Mouse (Mus musculus): ENCODE data around the gene Eps8l2.

Gene Eps8l2

GRCm38 (mm10) chr7:141338576-141339131 lies at the start of gene Eps8l2:
Gene Eps8l2, plus strand, starts transcription at chr7:141338880.
- DNase-seq = no peak

- DNase-seq = no peak
These were observed 46.6 kb upstream of the Eps8l2 start, which contains the start of gene Drd4 for GRCm38 (mm10) chr7:141291921-141292582. Gene Drd4, plus strand, starts transcription at chr7:141292006.

GRCm38 (mm10) chr7:141292583-141293388 lies 45.9 kb upstream of the Eps8l2 start:
- DNase-seq = no peak

GRCm38 (mm10) chr7:141293852-141294471 lies 44.7 kb upstream of the Eps8l2 start:
- DNase-seq = no peak

DNA sequence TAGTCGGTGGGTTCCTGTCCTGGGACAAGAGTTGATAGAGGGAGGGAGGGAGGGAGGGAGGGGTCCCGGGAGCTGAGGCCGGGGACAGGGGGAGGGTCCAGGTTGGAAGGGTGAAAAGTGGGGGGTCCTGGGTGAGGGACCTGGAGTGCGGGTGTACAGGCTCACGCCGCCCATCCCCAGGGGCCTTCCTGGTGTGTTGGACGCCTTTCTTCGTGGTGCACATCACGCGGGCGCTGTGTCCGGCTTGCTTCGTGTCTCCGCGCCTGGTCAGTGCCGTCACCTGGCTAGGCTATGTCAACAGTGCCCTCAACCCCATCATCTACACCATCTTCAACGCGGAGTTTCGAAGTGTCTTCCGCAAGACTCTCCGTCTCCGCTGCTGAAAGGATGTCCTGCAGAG lies 44.2 kb upstream of the Eps8l2 start:
- DNase-seq = no peak

DNA sequence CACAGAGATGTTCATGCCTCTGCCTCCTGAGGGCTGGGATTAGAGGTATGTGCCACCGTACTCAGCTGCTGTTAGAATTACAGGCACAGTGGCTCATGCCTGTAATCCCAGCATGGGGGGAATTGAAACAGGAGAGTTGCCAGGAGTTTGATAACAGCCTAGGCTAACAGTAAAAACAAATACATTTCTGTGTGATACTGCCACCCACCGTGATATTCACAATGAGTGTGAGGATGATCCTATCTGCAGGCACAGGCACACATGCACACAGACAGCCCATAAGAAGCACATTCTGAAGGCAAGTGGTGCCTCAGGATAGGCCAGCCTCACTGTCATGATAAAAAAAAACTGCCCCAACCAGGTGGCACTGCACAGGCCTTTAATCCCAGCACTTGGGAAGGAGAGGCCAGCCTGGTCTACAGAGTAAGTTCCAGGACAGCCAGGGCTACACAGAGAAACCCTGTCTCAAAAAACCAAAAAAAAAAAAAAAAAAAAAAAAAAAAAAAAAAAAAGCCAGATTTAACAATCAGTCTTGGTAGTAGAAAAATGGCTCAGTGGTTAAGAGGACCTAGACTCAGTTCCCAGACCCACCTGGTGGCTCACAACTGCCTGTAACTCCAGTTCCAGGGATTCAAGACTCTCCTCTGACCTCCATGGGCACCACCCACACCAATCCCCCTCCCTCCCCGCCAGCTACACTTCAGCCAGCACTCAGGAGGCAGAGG lies 40.6 kb upstream of the Eps8l2 start:
- DNase-seq = no peak

DNA sequence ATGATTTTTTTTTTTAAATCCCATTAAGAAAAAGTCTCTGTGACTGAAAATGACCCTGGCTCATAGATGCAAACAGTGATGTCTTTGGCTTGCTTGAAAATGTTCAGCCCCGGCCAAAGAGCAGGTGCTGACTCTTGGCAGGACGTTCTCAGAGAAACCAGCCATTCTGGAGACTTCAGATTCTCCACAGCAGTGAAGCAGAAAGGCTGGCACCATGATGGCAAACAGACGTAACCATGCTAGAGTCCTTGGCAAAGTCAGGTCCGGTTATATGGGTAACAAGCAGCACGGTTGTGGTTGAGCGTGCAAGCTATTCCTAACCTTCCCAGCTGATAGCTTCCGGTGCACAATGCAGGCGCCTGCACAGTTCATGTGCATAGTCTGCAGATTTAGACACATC lies 39.5 kb upstream of the Eps8l2 start:
- DNase-seq = peak; percentile 91

- peak; percentile 78 for DNase-seq
These were observed 37.3 kb upstream of the Eps8l2 start for GRCm38 (mm10) chr7:141301386-141301785.

GRCm38 (mm10) chr7:141302702-141303268 lies 35.9 kb upstream of the Eps8l2 start:
- no peak for DNase-seq

DNA sequence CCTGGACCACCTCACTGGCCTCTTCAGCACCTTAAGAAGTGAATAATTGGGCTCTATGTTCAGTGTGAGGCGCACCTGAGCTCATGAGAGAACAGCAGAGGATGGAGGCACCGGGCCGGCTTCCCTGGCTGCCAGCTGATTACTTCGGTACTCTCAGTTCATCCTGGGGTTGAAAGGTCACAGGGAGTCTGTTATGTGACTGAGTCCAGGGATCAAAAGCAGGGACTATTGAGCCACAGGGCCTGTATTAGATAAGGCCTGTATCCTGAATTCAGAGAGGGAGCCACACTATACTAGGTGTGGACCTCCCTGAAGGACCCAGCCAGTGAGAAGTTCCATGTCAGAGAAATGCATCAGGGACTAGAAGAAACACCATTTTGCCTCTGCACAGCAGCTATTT lies 34.1 kb upstream of the Eps8l2 start:
- no peak for DNase-seq

DNA sequence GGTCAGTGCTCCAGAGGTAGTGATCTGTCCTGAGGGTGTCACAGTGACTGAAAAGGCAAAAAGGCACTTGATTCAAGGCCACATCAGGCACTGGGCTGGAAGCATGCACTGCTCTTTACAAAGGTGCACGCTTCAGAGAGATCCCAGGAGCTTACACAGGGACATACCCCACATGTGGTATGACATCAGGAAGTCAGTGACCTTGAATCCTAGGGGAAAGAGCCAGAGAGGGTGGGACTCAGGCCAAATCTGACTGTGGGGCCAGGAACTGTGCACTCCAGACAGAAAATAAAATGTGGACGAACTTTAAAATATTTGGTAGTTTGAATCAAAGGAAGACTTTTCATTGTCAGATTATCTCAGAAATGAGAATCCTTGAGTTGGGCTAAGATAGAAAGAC lies 24.3 kb upstream of the Eps8l2 start:
- DNase-seq = no peak

GRCm38 (mm10) chr7:141315076-141315475 lies 23.6 kb upstream of the Eps8l2 start:
- no peak for DNase-seq

DNA sequence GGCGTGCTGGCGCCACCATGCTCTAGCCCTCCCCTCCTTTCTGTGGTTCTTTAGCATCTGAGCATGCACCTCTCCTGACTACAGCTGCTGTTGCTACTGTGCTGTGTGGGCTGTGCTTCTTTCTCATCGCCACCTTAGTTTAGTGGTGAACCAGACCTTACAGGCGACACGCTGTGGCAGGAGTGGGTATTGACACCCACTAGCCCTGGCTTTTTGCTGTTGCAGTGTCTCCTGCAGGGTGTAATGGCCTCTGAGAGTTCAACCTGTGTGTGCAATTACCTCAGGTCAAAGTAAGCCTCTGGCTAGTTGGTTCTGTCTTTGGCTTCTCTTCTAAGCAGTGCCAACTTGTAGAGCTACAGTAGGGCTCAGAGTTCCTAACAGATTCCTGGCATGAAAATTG lies 22.7 kb upstream of the Eps8l2 start:
- no peak for DNase-seq

DNA sequence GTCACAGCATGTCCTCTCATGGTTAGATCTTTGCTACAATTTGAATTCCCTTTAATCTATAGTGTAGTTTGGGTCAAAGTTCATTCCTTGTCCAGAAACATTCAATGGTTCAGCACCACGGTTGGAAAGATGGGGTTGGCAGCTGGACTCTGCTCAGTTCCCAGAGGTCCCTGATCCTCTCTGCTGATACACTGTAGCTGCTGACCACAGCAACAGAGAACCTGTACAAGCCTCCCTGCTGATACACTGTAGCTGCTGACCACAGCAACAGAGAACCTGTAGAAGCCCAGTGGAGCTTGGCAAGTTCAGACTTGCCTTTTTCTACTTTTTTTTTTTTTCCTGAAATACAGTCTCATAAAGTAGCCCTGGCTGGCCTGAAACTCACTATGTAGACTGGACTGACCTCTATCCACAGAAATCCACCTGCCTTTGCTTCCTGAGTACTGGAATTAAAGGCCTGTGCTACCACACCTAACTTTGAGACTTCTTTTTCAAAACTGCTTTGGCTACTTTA lies 21.0 kb upstream of the Eps8l2 start:
- no peak for DNase-seq

- DNase-seq = no peak
These were observed 19.2 kb upstream of the Eps8l2 start for GRCm38 (mm10) chr7:141319446-141319845.

DNA sequence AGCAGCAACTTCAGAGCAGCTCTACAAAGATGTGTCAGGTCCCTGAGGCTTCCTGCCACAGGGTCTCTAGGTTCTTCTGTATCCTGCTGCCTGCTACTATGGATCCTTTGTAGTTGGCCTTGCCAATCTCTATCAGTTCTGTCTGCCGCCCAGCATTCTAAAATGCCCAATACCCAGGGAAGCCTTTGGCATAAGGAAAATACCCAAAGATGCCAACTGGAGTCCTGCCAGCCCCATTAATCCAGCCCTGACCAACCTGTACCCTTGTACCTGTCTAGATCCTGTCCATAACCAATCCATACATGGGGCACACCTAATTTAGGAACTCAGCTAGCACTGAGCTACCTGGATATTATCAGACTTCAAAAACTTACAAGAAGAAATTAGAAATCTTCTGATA lies 14.0 kb upstream of the Eps8l2 start:
- peak; percentile 58 for DNase-seq

GRCm38 (mm10) chr7:141326546-141327446 lies 11.9 kb upstream of the Eps8l2 start:
- DNase-seq = peak; percentile 74

- peak; percentile 99 for DNase-seq
These were observed 11.0 kb upstream of the Eps8l2 start, which contains the start of the genes Deaf1 and Tmem80 for GRCm38 (mm10) chr7:141327469-141328372. Gene Deaf1, minus strand, starts transcription at chr7:141327690. Gene Tmem80, plus strand, starts transcription at chr7:141327739.

DNA sequence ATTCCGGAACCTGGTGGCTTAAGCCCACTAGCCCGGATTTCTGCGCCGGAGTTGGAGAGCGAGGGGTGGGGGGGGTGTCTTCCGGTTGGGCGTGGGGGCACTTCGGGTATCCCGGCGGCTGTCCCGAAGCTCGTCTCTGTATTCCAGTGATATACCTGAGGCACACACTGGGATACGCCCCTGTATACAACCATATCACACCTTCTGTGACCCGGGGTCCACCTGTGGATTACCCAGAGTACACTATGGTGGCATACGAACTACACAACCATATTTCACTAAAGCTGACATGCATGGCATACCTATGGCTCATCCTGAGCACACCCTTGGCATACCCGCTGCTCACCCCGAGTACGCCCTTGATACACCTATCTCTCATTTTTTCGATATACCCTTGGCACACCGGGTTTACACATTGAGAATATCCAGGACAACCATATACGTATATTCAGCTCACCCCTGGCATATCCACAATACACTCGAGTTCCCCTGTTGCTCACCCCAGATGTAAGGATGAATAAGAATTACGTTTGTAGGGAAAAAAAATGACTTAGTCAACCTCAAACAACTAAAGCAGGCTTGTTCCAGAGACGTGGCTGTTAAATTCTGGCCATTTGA lies 10.2 kb upstream of the Eps8l2 start:
- no peak for DNase-seq

All from cerebellum, adult 9-11 months (tissue).